Mouse (Mus musculus): ENCODE measurements at regions not wholly inside any gene's neighbourhood (a gene's known extent, or its start where the extent isn't known, plus 50 kb on each side); places are given as distances from the start of the nearest gene placed in this dataset.
"Not testable (repeated sequence)": the region's sequence is repeated elsewhere in the genome, so short reads cannot be mapped to it uniquely, and the experiment has no call there.

DNA sequence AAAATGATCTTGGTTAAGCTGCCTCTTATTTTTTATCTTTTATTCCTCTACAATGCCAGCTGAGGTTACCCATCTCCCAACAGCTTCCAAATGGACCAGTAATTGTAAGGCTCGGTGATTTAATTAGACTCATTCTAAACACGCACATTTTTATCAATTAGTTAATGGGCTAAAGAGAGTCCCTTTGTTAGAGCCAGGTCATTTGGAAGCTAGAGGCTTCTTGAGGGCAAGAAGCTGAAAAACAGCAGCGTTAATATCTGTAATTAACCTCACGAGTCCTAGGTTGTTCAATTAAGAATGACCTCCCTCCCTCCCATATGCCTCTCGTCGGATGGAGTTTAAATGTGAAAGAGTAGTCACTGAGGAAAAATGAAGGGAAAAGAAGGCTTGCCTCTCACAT lies 66.5 kb downstream of the Otx2 start:
- no peak for DNase-seq (ENCODE audit: low read depth, low spot score)

DNA sequence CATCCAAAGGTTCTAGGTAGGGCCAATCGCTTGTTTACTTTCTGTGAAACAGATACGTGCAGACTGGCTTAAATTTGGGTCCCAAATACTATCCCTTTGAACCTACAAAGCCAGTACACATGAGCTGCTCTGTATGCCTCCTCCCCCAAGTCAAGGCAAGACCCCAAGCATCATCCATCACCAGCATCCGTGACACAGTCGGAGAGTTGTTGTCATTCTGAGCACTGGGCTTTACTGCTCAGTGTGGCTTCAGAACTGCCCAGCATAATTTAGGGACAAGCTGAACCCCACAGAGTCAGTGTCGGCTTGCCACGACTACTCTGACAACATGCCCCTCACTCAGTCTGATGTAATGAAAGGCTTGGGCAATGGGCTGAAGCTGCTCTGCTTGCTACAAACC lies 70.1 kb downstream of the Otx2 start:
- DNase-seq (ENCODE audit: low read depth, low spot score) = no peak

GRCm38 (mm10) chr14:48594334-48594733 lies 79.3 kb downstream of the Otx2 start:
- no peak for DNase-seq (ENCODE audit: low read depth, low spot score)

DNA sequence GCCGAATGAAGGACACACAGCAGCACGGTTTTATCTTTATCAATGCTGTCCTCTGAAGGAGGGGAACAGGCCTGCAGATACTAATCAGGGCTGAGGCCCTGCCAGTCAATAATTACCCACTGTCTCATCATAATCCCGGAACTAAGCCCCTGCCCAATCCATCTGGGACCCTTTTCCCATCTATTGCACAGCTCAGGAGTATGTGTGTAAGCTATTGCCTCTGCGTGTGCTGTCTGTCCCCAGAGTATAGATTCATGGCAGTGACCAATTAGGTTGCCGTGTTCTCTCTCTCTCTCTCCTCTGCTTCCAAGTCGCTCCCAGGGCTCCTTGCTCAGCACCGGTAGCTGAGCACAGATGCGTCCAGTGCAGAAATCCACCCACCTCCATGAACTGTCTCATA lies 80.3 kb downstream of the Otx2 start:
- DNase-seq (ENCODE audit: low read depth, low spot score) = no peak

DNA sequence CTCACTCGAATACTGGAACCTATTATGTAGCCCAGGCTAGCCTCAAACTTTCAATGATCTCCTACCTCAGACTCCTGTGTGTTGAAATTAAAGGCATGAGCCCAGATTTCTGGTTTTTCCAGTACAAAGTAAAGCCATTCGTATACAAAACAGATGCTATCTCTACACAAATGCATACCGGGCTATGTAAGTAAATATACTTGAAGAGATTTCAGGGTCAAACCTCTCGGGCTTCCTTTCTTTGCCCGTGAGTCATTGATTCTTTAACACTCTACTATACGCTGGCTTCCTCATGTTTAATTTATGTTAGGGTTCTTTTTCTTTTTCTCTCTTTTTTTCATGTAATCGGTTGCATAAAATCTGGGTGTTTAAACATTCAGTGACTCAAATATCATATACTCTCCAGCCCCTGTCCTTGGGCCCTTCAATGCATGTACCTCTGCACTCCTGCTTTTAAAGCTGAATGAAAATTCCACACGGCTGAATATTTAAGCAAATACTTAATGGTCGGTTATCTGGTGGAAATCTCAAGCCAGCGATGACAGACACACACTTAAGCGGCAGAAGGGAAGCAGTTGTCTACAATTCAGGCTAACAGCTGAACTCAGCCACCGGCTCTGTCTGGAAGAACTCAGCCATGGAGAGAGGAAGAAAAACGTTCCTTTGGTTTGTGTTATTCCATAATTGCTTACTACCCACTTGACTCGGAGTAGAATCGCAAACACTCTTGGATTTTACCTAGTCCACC lies 82.0 kb downstream of the Otx2 start:
- DNase-seq (ENCODE audit: low read depth, low spot score) = no peak

- DNase-seq (ENCODE audit: low read depth, low spot score) = no peak
Observed at GRCm38 (mm10) chr14:48590426-48590825, 83.2 kb downstream of the Otx2 start.

DNA sequence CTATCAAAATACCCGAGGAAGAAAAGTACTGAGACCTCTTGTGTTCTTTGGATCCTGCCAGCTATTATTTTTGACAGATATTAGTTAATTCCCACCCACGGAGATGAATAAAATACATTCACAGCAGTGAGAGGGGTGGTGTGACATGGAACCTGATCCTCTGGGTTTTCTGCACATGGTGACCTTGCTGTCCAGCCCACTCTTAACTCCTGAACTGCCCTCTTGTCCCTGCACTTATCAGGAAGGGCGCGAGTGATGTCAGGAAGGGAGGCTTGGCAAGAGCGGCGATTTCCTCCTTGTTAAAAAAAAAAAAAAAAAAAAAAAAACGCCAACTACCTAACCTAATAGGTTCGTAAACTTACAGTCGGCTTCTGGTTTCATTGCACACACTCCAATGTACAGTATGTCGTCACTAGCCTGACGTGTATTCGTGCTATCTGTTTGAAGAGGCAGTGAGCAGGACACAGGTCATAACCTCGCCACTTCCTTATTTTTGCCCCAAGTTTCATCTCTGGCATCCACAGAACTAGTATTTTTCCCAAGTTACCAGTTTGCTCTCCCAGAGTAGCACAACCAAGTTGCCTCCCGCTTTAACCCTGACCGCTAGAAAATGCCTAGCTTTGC lies 83.8 kb downstream of the Otx2 start:
- no peak for DNase-seq (ENCODE audit: low read depth, low spot score)

DNA sequence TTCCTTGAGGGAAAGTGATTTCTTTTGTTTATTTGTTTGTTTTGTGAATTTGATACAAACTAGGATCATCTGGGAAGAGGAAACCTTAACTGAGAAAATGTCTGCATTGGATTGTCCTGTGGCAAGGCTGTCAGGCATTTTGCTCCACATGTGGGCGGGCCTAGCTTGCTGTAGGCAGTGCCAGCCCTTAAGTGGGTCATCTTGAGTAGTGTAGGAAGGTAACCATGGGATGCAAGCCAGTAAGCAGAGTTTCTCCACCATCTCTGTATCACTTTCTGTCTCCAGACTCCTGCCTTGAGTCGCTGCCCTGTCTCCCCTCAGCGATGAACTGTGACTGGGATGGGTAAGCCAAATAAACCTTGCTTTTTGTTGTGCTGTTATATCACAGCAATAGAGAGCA lies 87.8 kb downstream of the Otx2 start:
- no peak for DNase-seq (ENCODE audit: low read depth, low spot score)

DNA sequence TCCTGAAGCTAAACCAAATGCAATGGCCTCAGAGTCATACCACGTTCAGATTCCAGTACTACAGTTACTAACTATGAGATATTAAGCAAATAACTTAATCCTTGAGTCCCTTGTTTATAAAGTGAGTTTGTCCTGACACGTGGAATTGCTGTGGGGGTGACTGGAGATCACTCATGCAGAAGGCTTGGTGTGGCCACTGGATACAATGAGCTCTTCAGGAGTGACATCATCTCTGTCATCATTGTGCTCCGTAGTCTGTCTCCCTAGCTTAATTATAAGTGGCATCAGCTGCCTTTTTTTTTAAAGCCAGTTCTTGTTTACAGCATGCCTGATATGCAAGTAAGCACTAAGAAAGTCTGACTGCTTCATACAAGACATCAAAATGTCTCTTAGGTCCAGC lies 89.0 kb downstream of the Otx2 start:
- no peak for DNase-seq (ENCODE audit: low read depth, low spot score)

DNA sequence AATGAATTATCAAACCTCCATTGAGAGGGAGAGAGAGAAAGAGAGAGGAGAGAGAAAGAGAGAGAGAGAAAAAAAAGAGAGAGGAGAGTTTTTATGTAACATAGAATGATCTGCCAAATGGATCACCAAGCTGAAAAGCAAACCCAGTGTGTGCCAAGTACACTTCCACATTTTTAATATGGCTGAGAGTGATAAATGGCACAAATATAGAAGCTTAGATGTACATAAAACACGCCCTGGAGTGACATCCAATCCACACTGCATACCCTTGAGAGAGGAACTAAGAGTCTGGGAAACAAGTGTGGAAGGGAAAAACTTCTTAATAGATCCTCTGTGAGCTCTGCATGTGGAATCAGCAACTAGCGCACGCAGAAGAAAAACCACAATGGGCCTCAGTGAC lies 90.1 kb downstream of the Otx2 start:
- DNase-seq (ENCODE audit: low read depth, low spot score) = no peak

DNA sequence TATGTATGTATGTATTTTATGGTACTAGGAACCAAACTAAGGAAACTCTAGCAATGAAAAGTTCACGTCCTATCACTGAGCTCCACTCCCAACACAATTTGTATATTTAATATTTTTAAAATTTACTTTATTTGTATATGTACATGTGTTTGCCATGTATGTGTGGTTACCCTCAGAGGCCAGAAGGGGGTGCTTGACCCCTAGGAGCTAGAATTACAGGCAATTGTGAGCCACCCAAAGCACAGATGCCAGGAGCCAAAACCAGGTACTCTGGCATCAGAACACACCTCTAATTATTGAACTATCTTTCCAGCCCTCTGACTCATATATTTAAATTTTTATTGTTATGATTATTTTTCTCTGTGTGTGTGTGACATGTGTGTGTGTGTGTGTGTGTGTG lies 91.5 kb downstream of the Otx2 start:
- DNase-seq (ENCODE audit: low read depth, low spot score) = peak; percentile 11

DNA sequence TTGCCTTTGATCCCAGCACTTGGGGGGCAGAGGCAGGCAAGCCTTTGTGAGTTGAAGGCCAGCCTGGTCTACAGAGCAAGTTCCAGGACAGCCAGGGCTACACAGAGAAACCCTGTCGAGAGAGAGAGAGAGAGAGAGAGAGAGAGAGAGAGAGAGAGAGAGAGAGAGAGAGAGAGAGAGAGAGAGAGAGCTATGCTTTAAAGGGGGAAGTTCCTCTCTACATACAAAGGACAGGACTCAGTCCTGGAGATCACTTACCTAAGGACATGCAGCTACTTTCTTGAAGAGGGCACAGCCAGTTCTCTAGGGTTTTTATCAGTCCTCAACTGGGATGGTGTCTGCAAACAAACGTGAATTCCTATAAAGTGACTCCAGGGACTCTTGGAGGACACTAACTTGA lies 92.3 kb downstream of the Otx2 start:
- not testable (repeated sequence) for DNase-seq (ENCODE audit: low read depth, low spot score)

DNA sequence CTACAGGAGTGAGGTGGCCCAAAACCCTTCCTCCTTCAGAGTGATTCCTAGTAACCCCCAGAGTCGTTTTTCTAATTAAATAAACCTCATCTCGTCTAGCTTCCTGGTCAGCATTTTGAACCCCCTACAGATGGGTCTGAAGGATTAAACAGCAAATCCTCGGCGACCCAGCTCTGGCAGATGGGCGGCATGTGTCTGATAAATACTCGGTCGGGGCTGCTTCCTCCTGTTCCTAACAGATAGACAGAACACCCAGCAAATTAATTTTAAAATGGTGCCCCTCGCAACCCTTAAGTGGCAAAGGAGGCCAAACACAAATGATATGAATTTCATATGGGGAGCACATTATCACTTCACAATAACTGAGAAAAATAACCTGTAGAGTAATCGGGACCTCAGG lies 93.2 kb downstream of the Otx2 start:
- no peak for DNase-seq (ENCODE audit: low read depth, low spot score)

GRCm38 (mm10) chr14:48579985-48580384 lies 93.6 kb downstream of the Otx2 start:
- no peak for DNase-seq (ENCODE audit: low read depth, low spot score)

Measured in 3T3-L1 (cell line).